Mouse (Mus musculus) cortical plate, adult 2 months (tissue): ENCODE data around the gene Srsf5.

Experiments used
- CTCF ChIP-seq: fragments of 200-500 bp; IDR thresholded peaks from 2 replicates; pipeline ENCODE4 v1.5.1; 2011; ENCODE audit warnings: mild to moderate bottlenecking, control low read depth, low read length; ENCODE audit not compliant: insufficient read depth; ENCODE audit errors: extremely low read depth
- POLR2A ChIP-seq: fragments of 200-500 bp; IDR thresholded peaks from 2 replicates; pipeline ENCODE4 v1.6.1; 2011; ENCODE audit warnings: mild to moderate bottlenecking, low read length, control low read depth; ENCODE audit not compliant: insufficient read depth; ENCODE audit errors: extremely low read depth

GRCm38 (mm10) chr12:80967918-80968317, 22.6 kb downstream of the Srsf5 start:
- TF ChIP-seq CTCF (no peak), POLR2A (no peak)
